Comparison of ENCODE assay signal across 28 mouse cellular contexts in genomic region chr9:22453501-22453924, GRCm38 (mm10). TPM values are rescaled to one million over a fixed set of nuclear protein-coding genes. Genes with fewer than 3 reads are reported as not detected.
A peak's percentile ranks its signal among the peaks of the same experiment; 100 is the strongest.
DNase-seq lines count a peak whose midpoint lies in the region; ATAC-seq and TF ChIP-seq lines count a peak whose summit lies in the region.
"Had no signal": no experiment of that assay in that cellular context is flagged by ENCODE, and none has a peak within 500 bp of the region (broad histone marks: within the 10 kb centered on the region; RNA-seq: fewer than 3 reads in every experiment).

No protein-coding gene starts in this region.

- no peaks in the 10 kb centered on the region for H3K27me3 ChIP-seq in liver, embryonic 13.5 days
- no peaks in the 10 kb centered on the region for H3K27me3 ChIP-seq in stomach, embryonic 14.5 days (ENCODE audit: control insufficient read depth, insufficient read depth, low read length)
- H3K27me3 ChIP-seq in thymus, adult 2 months (ENCODE audit: control insufficient read depth, insufficient read depth, low read length): no peaks in the 10 kb centered on the region
- H3K27me3 ChIP-seq: embryonic facial prominence, embryonic 13.5 days; forebrain, embryonic 12.5 days; heart, embryonic 13.5 days; hindbrain, embryonic 15.5 days had no signal

- H3K4me3 ChIP-seq in liver, embryonic 13.5 days (replicated peaks): no peak overlapping the region
- H3K4me3 ChIP-seq in stomach, embryonic 14.5 days (ENCODE audit: low read depth, low read length): no peak overlapping the region
- no peak overlapping the region for H3K4me3 ChIP-seq in thymus, adult 2 months (ENCODE audit: control insufficient read depth, insufficient read depth, low read length)
- H3K4me3 ChIP-seq: embryonic facial prominence, embryonic 13.5 days; forebrain, embryonic 12.5 days; heart, embryonic 13.5 days; hindbrain, embryonic 15.5 days; layer of hippocampus, adult 2 months; limb, embryonic 10.5 days had no signal

- ATAC-seq in erythroblast, adult 5-6 weeks (replicated peaks; ENCODE audit: low FRiP score, poor library complexity, severe bottlenecking): 0 out of 2 replicates have a peak, but pooled peaks have one; percentile 56
- ATAC-seq in liver, embryonic 13.5 days (ENCODE audit: low read depth): peak; percentile 94
- ATAC-seq in stomach, embryonic 14.5 days (ENCODE audit: insufficient number of reproducible peaks, insufficient read depth, low FRiP score, low read depth): 0 out of 2 replicates have a peak, but pooled peaks have one; percentile 62
- ATAC-seq: intestine, postnatal 0 days had no signal

- H3K27ac ChIP-seq in liver, embryonic 13.5 days: peak overlapping the region; percentile 68; the same call in 1 of the 2 replicates
- no peak overlapping the region for H3K27ac ChIP-seq in stomach, embryonic 14.5 days (ENCODE audit: low read length)
- H3K27ac ChIP-seq in thymus, adult 2 months (ENCODE audit: control insufficient read depth, insufficient read depth, low read length): no peak overlapping the region
- H3K27ac ChIP-seq: embryonic facial prominence, embryonic 13.5 days; forebrain, embryonic 12.5 days; heart, embryonic 13.5 days; hindbrain, embryonic 15.5 days; layer of hippocampus, adult 2 months; limb, embryonic 10.5 days had no signal

- H3K4me2 ChIP-seq in liver, embryonic 13.5 days: peak overlapping the region; percentile 32
- H3K4me2 ChIP-seq in stomach, embryonic 14.5 days (replicated peaks; ENCODE audit: low read depth, low read length): no peak overlapping the region
- H3K4me2 ChIP-seq: embryonic facial prominence, embryonic 13.5 days; forebrain, embryonic 12.5 days; heart, embryonic 13.5 days; hindbrain, embryonic 15.5 days; midbrain, embryonic 11.5 days had no signal

- TF ChIP-seq CTCF in thymus, adult 2 months (IDR thresholded peaks at IDR 0.05; ENCODE audit: borderline replicate concordance, control insufficient read depth, extremely low read depth, insufficient read depth, low read length, poor library complexity): no peak

- peaks cover 25% of the 10 kb centered on the region for H3K4me1 ChIP-seq in liver, embryonic 13.5 days (replicated peaks)
- no peaks in the 10 kb centered on the region for H3K4me1 ChIP-seq in stomach, embryonic 14.5 days (ENCODE audit: control insufficient read depth, insufficient read depth, low read length)
- H3K4me1 ChIP-seq in thymus, adult 2 months (replicated peaks; ENCODE audit: control insufficient read depth, insufficient read depth, low read length): no peaks in the 10 kb centered on the region
- H3K4me1 ChIP-seq: embryonic facial prominence, embryonic 13.5 days; forebrain, embryonic 12.5 days; heart, embryonic 13.5 days; hindbrain, embryonic 15.5 days; limb, embryonic 10.5 days had no signal

- DNase-seq in MEL-GATA-1-ER (ENCODE audit: extremely low read depth, low read depth): peak; percentile 46
- DNase-seq in liver, embryonic 13.5 days: peak; percentile 66
- DNase-seq in urinary bladder, postnatal 14 days (ENCODE audit: low spot score): no peak
- DNase-seq in lung, postnatal 36 days: no peak
- DNase-seq in thymus, adult 2 months: no peak
- no peak for DNase-seq in adrenal gland, postnatal 4 days (ENCODE audit: low spot score in 2 of 2)
- DNase-seq: adrenal gland, adult 2 months; B cell, adult 2 months; cerebellum, adult 9-11 months; heart, adult 11 months; kidney, postnatal 10 days; layer of hippocampus, postnatal 36 days; lung, adult 18-20 months had no signal

- H3K36me3 ChIP-seq in liver, embryonic 13.5 days: peaks cover 85% of the 10 kb centered on the region
- peaks cover 82% of the 10 kb centered on the region for H3K36me3 ChIP-seq in stomach, embryonic 14.5 days (ENCODE audit: control insufficient read depth, insufficient read depth, low read length)
- peaks cover 74% of the 10 kb centered on the region for H3K36me3 ChIP-seq in thymus, adult 2 months (ENCODE audit: control insufficient read depth, insufficient read depth, low read length)

- no peak for TF ChIP-seq POLR2A in thymus, adult 2 months (IDR thresholded peaks at IDR 0.05; ENCODE audit: control insufficient read depth, extremely low read depth, insufficient read depth, low read length, poor library complexity)

- 18% methylated on average over 10 of the region's 10 CpGs for WGBS in liver, embryonic 13.5 days (ENCODE audit: insufficient replicate concordance)
- 84% methylated on average over 10 of the region's 10 CpGs for WGBS in stomach, embryonic 14.5 days
- WGBS in thymus, adult 2 months: 97% methylated on average over 10 of the region's 10 CpGs

- H3K9ac ChIP-seq in liver, embryonic 13.5 days: peak overlapping the region; percentile 46
- H3K9ac ChIP-seq in stomach, embryonic 14.5 days (replicated peaks; ENCODE audit: low read depth, low read length): no peak overlapping the region
- H3K9ac ChIP-seq: embryonic facial prominence, embryonic 13.5 days; forebrain, embryonic 12.5 days; heart, embryonic 13.5 days; hindbrain, embryonic 15.5 days had no signal

- no peaks in the 10 kb centered on the region for H3K9me3 ChIP-seq in liver, embryonic 13.5 days (replicated peaks)
- no peaks in the 10 kb centered on the region for H3K9me3 ChIP-seq in stomach, embryonic 14.5 days (ENCODE audit: control insufficient read depth, low read depth, low read length)
- H3K9me3 ChIP-seq: embryonic facial prominence, embryonic 13.5 days; forebrain, embryonic 12.5 days; heart, embryonic 13.5 days; hindbrain, embryonic 15.5 days; limb, embryonic 10.5 days had no signal

RNA-seq across cellular contexts. Expression of gene Gm17545, which starts 0.6 kb away (rescaled TPM):
- total RNA-seq in erythroblast, adult 5-6 weeks (2015; ENCODE audit: low replicate concordance): not detected in 2 replicates
- total RNA-seq in erythroblast, adult 5-6 weeks (2017; ENCODE audit: low replicate concordance): not detected in 2 replicates
- not detected in 2 replicates for polyA plus RNA-seq in liver, embryonic 13.5 days (2015; fragmentation: Nextera tagmentation; extraction: Ambion mirVana)
- not detected in 2 replicates for polyA plus RNA-seq in stomach, embryonic 14.5 days (2014; fragmentation: Nextera tagmentation; extraction: Ambion mirVana)
- not detected in 2 replicates for polyA plus RNA-seq in thymus, adult 2 months (2012; rRNA removed)
- total RNA-seq in adrenal gland, postnatal 4 days (2021): not detected
- total RNA-seq: adrenal gland, adult 2 months; gastrocnemius, adult 8-10 months; heart, postnatal 25 days; layer of hippocampus, adult 2 months; layer of hippocampus, postnatal 36 days had no signal
- polyA plus RNA-seq: adrenal gland, adult 2 months; embryonic facial prominence, embryonic 13.5 days; forebrain, embryonic 12.5 days; frontal cortex, adult 2 months; heart, embryonic 13.5 days; hindbrain, embryonic 15.5 days; intestine, postnatal 0 days; limb, embryonic 10.5 days; midbrain, embryonic 11.5 days; neural tube, embryonic 11.5 days; thymus, postnatal 0 days had no signal

RNA-seq across cellular contexts. Expression of gene Rp9, which starts 16.0 kb away (rescaled TPM):
- total RNA-seq in erythroblast, adult 5-6 weeks (2015; ENCODE audit: low replicate concordance): 39.6 and 45.8 TPM in 2 replicates
- total RNA-seq in erythroblast, adult 5-6 weeks (2017; ENCODE audit: low replicate concordance): 24.4 and 53.5 TPM in 2 replicates
- 44.8 and 45.9 TPM in 2 replicates for polyA plus RNA-seq in liver, embryonic 13.5 days (2015; fragmentation: Nextera tagmentation; extraction: Ambion mirVana)
- polyA plus RNA-seq in stomach, embryonic 14.5 days (2014; fragmentation: Nextera tagmentation; extraction: Ambion mirVana): 79.1 and 84.9 TPM in 2 replicates
- 124 and 176 TPM in 2 replicates for polyA plus RNA-seq in thymus, adult 2 months (2012; rRNA removed)
- total RNA-seq in adrenal gland, postnatal 4 days (2021): 10 to 100 TPM; 48.1 to 52.9 TPM

RNA-seq across cellular contexts. Expression of gene Bbs9, which starts 22.0 kb away (rescaled TPM):
- 5.0 and 13.8 TPM in 2 replicates for total RNA-seq in erythroblast, adult 5-6 weeks (2015; ENCODE audit: low replicate concordance)
- total RNA-seq in erythroblast, adult 5-6 weeks (2017; ENCODE audit: low replicate concordance): 5.3 and 9.2 TPM in 2 replicates
- polyA plus RNA-seq in liver, embryonic 13.5 days (2015; fragmentation: Nextera tagmentation; extraction: Ambion mirVana): 3.2 and 4.0 TPM in 2 replicates
- polyA plus RNA-seq in stomach, embryonic 14.5 days (2014; fragmentation: Nextera tagmentation; extraction: Ambion mirVana): 16.0 and 16.2 TPM in 2 replicates
- polyA plus RNA-seq in thymus, adult 2 months (2012; rRNA removed): 19.1 and 21.4 TPM in 2 replicates
- total RNA-seq in adrenal gland, postnatal 4 days (2021): 10 to 100 TPM; 21.0 to 21.1 TPM

RNA-seq across cellular contexts. Expression of gene 9530077C05Rik, which starts 42.2 kb away (rescaled TPM):
- total RNA-seq in erythroblast, adult 5-6 weeks (2015; ENCODE audit: low replicate concordance): 1.5 and 2.3 TPM in 2 replicates
- 1.1 and 2.0 TPM in 2 replicates for total RNA-seq in erythroblast, adult 5-6 weeks (2017; ENCODE audit: low replicate concordance)
- polyA plus RNA-seq in liver, embryonic 13.5 days (2015; fragmentation: Nextera tagmentation; extraction: Ambion mirVana): 1.7 and 2.0 TPM in 2 replicates
- 5.9 and 6.2 TPM in 2 replicates for polyA plus RNA-seq in stomach, embryonic 14.5 days (2014; fragmentation: Nextera tagmentation; extraction: Ambion mirVana)
- polyA plus RNA-seq in thymus, adult 2 months (2012; rRNA removed): 1.9 and 2.1 TPM in 2 replicates
- 1 to 10 TPM; 5.2 to 7.6 TPM for total RNA-seq in adrenal gland, postnatal 4 days (2021)

Comparison
In these comparisons a context has a peak if more than half of its experiments do, and no peak if none do; other contexts are left out.
1. DNase-seq: peak in MEL-GATA-1-ER (single experiment) and liver, embryonic 13.5 days (single experiment); none in urinary bladder, postnatal 14 days (single experiment), lung, postnatal 36 days (single experiment), thymus, adult 2 months (single experiment) and adrenal gland, postnatal 4 days (0 of 2).
2. Peak in every context shown above with its lines, with median percentiles within 50 percentile points of each other: ATAC-seq.